Mouse (Mus musculus): ENCODE data around the gene Samd8. TPM values are rescaled to one million over a fixed set of nuclear protein-coding genes. Genes with fewer than 3 reads are reported as not detected.

Gene Samd8
- total and polyA plus RNA-seq, 3 experiments = 5.4 to 9.5 (median 7.0) TPM

GRCm38 (mm10) chr14:21742441-21742840, 7.9 kb upstream of the Samd8 start:
- Histone ChIP-seq H3K9me3 (replicated peaks; ENCODE audit: low read length) (no peaks in the 10 kb centered on the region), H3K27ac (ENCODE audit: insufficient read depth, low read depth) (no peak overlapping the region), H3K4me2 (ENCODE audit: insufficient read depth, low read depth, poor library complexity, severe bottlenecking) (no peak overlapping the region), H3K79me2 (replicated peaks; ENCODE audit: control insufficient read depth, extremely low read depth, insufficient read depth, poor library complexity, severe bottlenecking) (no peaks in the 10 kb centered on the region), H3K9ac (ENCODE audit: insufficient read depth, low read depth) (no peak overlapping the region), H3K4me1 (ENCODE audit: control insufficient read depth in 1 of 2, insufficient read depth in 2 of 2) (peaks cover 3 to 4% of the 10 kb centered on the region in 2 experiments; a peak in 2 of 4 replicates), H3K27me3 (replicated peaks) (no peaks in the 10 kb centered on the region), H3K36me3 (replicated peaks in 1 of 2; ENCODE audit: control insufficient read depth in 1 of 2, insufficient read depth in 1 of 2, low read length in 1 of 2) (no peaks in the 10 kb centered on the region), H3K4me3 (replicated peaks in 1 of 3; ENCODE audit: low read depth in 2 of 3, low read length in 2 of 3, poor library complexity in 1 of 3) (no peak overlapping the region)
- TF ChIP-seq KAT2A (IDR thresholded peaks at IDR 0.05; ENCODE audit: insufficient replicate concordance, low read length) = no peak
- dilution Hi-C loops (cut with MboI; ENCODE audit: extremely low pct_ligation_motif_present, extremely low pct_unique_long_range_greater_than_20kb, low sequenced_read_pairs) (no loop called here), in situ Hi-C loops (cut with MboI; ENCODE audit: low pct_ligation_motif_present, low pct_unique_long_range_greater_than_20kb, low sequenced_read_pairs) (loop anchor here (25.0 kb wide), 1 partner anchor 255 kb away; the partner anchor contains the start of gene Kat6b)
- no peak for DNase-seq (ENCODE audit: extremely low read depth)

- DNase-seq (ENCODE audit: extremely low read depth) = no peak
- no peak overlapping the region for H3K4me2 ChIP-seq (ENCODE audit: insufficient read depth, low read depth, poor library complexity, severe bottlenecking)
- H3K4me3 ChIP-seq (replicated peaks in 1 of 3; ENCODE audit: low read depth in 2 of 3, low read length in 2 of 3, poor library complexity in 1 of 3) = no peak overlapping the region
- peaks cover 0 to 16% of the 10 kb centered on the region in 2 experiments; a peak in 3 of 4 replicates for H3K4me1 ChIP-seq (ENCODE audit: control insufficient read depth in 1 of 2, insufficient read depth in 2 of 2)
- no peaks in the 10 kb centered on the region for H3K9me3 ChIP-seq (replicated peaks; ENCODE audit: low read length)
- no peaks in the 10 kb centered on the region for H3K79me2 ChIP-seq (replicated peaks; ENCODE audit: control insufficient read depth, extremely low read depth, insufficient read depth, poor library complexity, severe bottlenecking)
- no peak overlapping the region for H3K27ac ChIP-seq (ENCODE audit: insufficient read depth, low read depth)
- H3K36me3 ChIP-seq (replicated peaks in 1 of 2; ENCODE audit: control insufficient read depth in 1 of 2, insufficient read depth in 1 of 2, low read length in 1 of 2) = no peaks in the 10 kb centered on the region
- TF ChIP-seq JUN (IDR thresholded peaks at IDR 0.05; ENCODE audit: insufficient read depth, low read depth, low read length) (no peak), E2F4 (IDR thresholded peaks at IDR 0.05; ENCODE audit: insufficient replicate concordance, low read depth, low read length) (no peak)
- no peaks in the 10 kb centered on the region for H3K27me3 ChIP-seq (replicated peaks)
- dilution Hi-C loops (cut with MboI; ENCODE audit: extremely low pct_ligation_motif_present, extremely low pct_unique_long_range_greater_than_20kb, low sequenced_read_pairs) (no loop called here), in situ Hi-C loops (cut with MboI; ENCODE audit: low pct_ligation_motif_present, low pct_unique_long_range_greater_than_20kb, low sequenced_read_pairs) (loop anchor here (25.0 kb wide), 1 partner anchor 257 kb away; the partner anchor contains the start of gene Kat6b)
- no peak overlapping the region for H3K9ac ChIP-seq (ENCODE audit: insufficient read depth, low read depth)
Measured at GRCm38 (mm10) chr14:21744169-21744568, 6.2 kb upstream of the Samd8 start.

DNA sequence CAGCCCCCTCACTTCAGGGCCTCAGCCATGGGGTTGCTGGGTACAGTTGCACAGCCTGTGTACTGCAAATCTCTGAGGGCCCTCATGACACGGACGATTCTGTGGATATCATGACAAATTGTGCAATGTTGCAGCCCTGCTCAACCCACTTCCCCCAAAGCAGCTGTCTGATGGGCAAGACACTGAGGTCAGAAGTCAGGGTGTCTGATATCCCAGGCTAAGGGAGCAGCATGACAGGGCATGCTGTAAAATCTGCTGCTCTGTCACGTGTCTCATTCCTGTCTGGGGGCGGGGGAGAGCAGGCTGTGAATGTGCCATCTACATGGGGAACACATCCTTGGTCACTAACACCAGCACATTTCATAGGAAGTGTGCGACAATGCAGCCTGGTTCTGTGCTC, 5.2 kb upstream of the Samd8 start:
- no peak overlapping the region for H3K9ac ChIP-seq (ENCODE audit: insufficient read depth, low read depth)
- H3K79me2 ChIP-seq (replicated peaks; ENCODE audit: control insufficient read depth, extremely low read depth, insufficient read depth, poor library complexity, severe bottlenecking) = no peaks in the 10 kb centered on the region
- TF ChIP-seq ZKSCAN1 (IDR thresholded peaks at IDR 0.05; ENCODE audit: borderline replicate concordance, low read depth, low read length) (no peak), MEF2A (IDR thresholded peaks at IDR 0.05; ENCODE audit: borderline replicate concordance, low read depth, low read length) (no peak), MAX (IDR thresholded peaks at IDR 0.05; ENCODE audit: low read length) (no peak), ZC3H11A (IDR thresholded peaks at IDR 0.05; ENCODE audit: low read depth, low read length) (no peak), CTCF (conservative IDR thresholded peaks at IDR 0.05 in 1 of 2, IDR thresholded peaks at IDR 0.05 in 1 of 2; ENCODE audit: low read depth in 2 of 2, low read length in 2 of 2) (no peak), ZMIZ1 (IDR thresholded peaks at IDR 0.05; ENCODE audit: low read depth, low read length) (no peak), MXI1 (IDR thresholded peaks at IDR 0.05; ENCODE audit: low read depth, low read length) (no peak), USF1 (IDR thresholded peaks at IDR 0.05; ENCODE audit: low read depth, low read length) (no peak), GABPA (IDR thresholded peaks at IDR 0.05; ENCODE audit: insufficient replicate concordance, low read depth, low read length) (no peak), CHD1 (IDR thresholded peaks at IDR 0.05; ENCODE audit: low read depth, low read length) (no peak), TBP (conservative IDR thresholded peaks at IDR 0.05; ENCODE audit: low read depth, low read length) (no peak), TCF12 (IDR thresholded peaks at IDR 0.05; ENCODE audit: low read depth, low read length) (no peak)
- H3K4me2 ChIP-seq (ENCODE audit: insufficient read depth, low read depth, poor library complexity, severe bottlenecking) = no peak overlapping the region
- H3K36me3 ChIP-seq (replicated peaks in 1 of 2; ENCODE audit: control insufficient read depth in 1 of 2, insufficient read depth in 1 of 2, low read length in 1 of 2) = no peaks in the 10 kb centered on the region
- DNase-seq (ENCODE audit: extremely low read depth) = no peak
- no peaks in the 10 kb centered on the region for H3K9me3 ChIP-seq (replicated peaks; ENCODE audit: low read length)
- no peak overlapping the region for H3K27ac ChIP-seq (ENCODE audit: insufficient read depth, low read depth)
- no peaks in the 10 kb centered on the region for H3K27me3 ChIP-seq (replicated peaks)
- H3K4me1 ChIP-seq (ENCODE audit: control insufficient read depth in 1 of 2, insufficient read depth in 2 of 2) = peaks cover 3 to 25% of the 10 kb centered on the region in 2 experiments; a peak in 3 of 4 replicates
- dilution Hi-C loops (cut with MboI; ENCODE audit: extremely low pct_ligation_motif_present, extremely low pct_unique_long_range_greater_than_20kb, low sequenced_read_pairs) = no loop called here
- in situ Hi-C loops (cut with MboI; ENCODE audit: low pct_ligation_motif_present, low pct_unique_long_range_greater_than_20kb, low sequenced_read_pairs) = loop anchor here (5.0 to 25.0 kb wide), 2 partner anchors 258 to 608 kb away; partner anchors contain the start of gene Kat6b
- no peak overlapping the region for H3K4me3 ChIP-seq (replicated peaks in 1 of 3; ENCODE audit: low read depth in 2 of 3, low read length in 2 of 3, poor library complexity in 1 of 3)
